Mouse (Mus musculus): ENCODE results near the gene U2af1l4. TPM values are rescaled to one million over a fixed set of nuclear protein-coding genes. Genes with fewer than 3 reads are reported as not detected.

Gene U2af1l4
- polyA plus RNA-seq, 1 experiment from 2014 or later = 85.6 TPM

Small RNA genes lying within 50 kb of the gene (microRNA-seq; reads per million reads assigned to microRNA genes)
- gene Gm38670 (2.0 reads per million, percentile 3 among the genes with 10 or more reads in this experiment), gene Mir3569 (not detected)

Other genes with a start within 250 kb of the U2af1l4 start
- 18.3 and 20.2 TPM in 2 replicates for gene Syne4, start 248.5 kb upstream of the U2af1l4 start, polyA plus RNA-seq (2015; fragmentation: Nextera tagmentation; extraction: Ambion mirVana)
- 2.5 and 3.3 TPM in 2 replicates for gene E130208F15Rik, start 241.6 kb upstream of the U2af1l4 start, polyA plus RNA-seq (2015; fragmentation: Nextera tagmentation; extraction: Ambion mirVana)
- gene Sdhaf1, start 239.4 kb upstream of the U2af1l4 start, polyA plus RNA-seq (2015; fragmentation: Nextera tagmentation; extraction: Ambion mirVana) = 14.6 and 15.1 TPM in 2 replicates
- 1.9 TPM in 2 replicates for gene Lrfn3, start 200.5 kb upstream of the U2af1l4 start, polyA plus RNA-seq (2015; fragmentation: Nextera tagmentation; extraction: Ambion mirVana)
- 27.8 and 28.7 TPM in 2 replicates for gene Tyrobp, start 149.5 kb upstream of the U2af1l4 start, polyA plus RNA-seq (2015; fragmentation: Nextera tagmentation; extraction: Ambion mirVana)
- 0.66 and 0.90 TPM in 2 replicates for gene Hcst, start 143.4 kb upstream of the U2af1l4 start, polyA plus RNA-seq (2015; fragmentation: Nextera tagmentation; extraction: Ambion mirVana)
- gene Nfkbid, start 141.6 kb upstream of the U2af1l4 start, polyA plus RNA-seq (2015; fragmentation: Nextera tagmentation; extraction: Ambion mirVana) = 1.2 and 1.4 TPM in 2 replicates
- gene Aplp1, start 117.8 kb upstream of the U2af1l4 start, polyA plus RNA-seq (2015; fragmentation: Nextera tagmentation; extraction: Ambion mirVana) = 26.8 and 29.5 TPM in 2 replicates
- gene Kirrel2, start 105.6 kb upstream of the U2af1l4 start, polyA plus RNA-seq (2015; fragmentation: Nextera tagmentation; extraction: Ambion mirVana) = 0.45 and 0.49 TPM in 2 replicates
- 0.12 TPM in 1 of 2 replicates, not detected in the other for gene Nphs1, start 105.0 kb upstream of the U2af1l4 start, polyA plus RNA-seq (2015; fragmentation: Nextera tagmentation; extraction: Ambion mirVana)
- 0.13 and 1.0 TPM in 2 replicates for gene Prodh2, start 69.7 kb upstream of the U2af1l4 start, polyA plus RNA-seq (2015; fragmentation: Nextera tagmentation; extraction: Ambion mirVana)
- 8.0 and 9.3 TPM in 2 replicates for gene Arhgap33, start 28.2 kb upstream of the U2af1l4 start, polyA plus RNA-seq (2015; fragmentation: Nextera tagmentation; extraction: Ambion mirVana)
- 76.6 and 86.4 TPM in 2 replicates for gene Hspb6, start 11.1 kb upstream of the U2af1l4 start, polyA plus RNA-seq (2015; fragmentation: Nextera tagmentation; extraction: Ambion mirVana)
- gene Proser3, start 11.0 kb upstream of the U2af1l4 start, polyA plus RNA-seq (2015; fragmentation: Nextera tagmentation; extraction: Ambion mirVana) = 8.7 and 9.6 TPM in 2 replicates
- 31.0 and 36.9 TPM in 2 replicates for gene Lin37, start 3.5 kb upstream of the U2af1l4 start, polyA plus RNA-seq (2015; fragmentation: Nextera tagmentation; extraction: Ambion mirVana)
- gene Gm49396, start within 50 bp of the U2af1l4 start, polyA plus RNA-seq (2015; fragmentation: Nextera tagmentation; extraction: Ambion mirVana) = 7.4 and 8.4 TPM in 2 replicates
- 114 and 116 TPM in 2 replicates for gene Psenen, start 326 bp downstream of the U2af1l4 start, polyA plus RNA-seq (2015; fragmentation: Nextera tagmentation; extraction: Ambion mirVana)
- gene Igflr1, start 2.1 kb downstream of the U2af1l4 start, polyA plus RNA-seq (2015; fragmentation: Nextera tagmentation; extraction: Ambion mirVana) = 3.5 and 3.6 TPM in 2 replicates
- 4.4 and 5.7 TPM in 2 replicates for gene Kmt2b, start 25.4 kb downstream of the U2af1l4 start, polyA plus RNA-seq (2015; fragmentation: Nextera tagmentation; extraction: Ambion mirVana)
- 0.13 and 0.19 TPM in 2 replicates for gene Zbtb32, start 35.6 kb downstream of the U2af1l4 start, polyA plus RNA-seq (2015; fragmentation: Nextera tagmentation; extraction: Ambion mirVana)
- gene Upk1a, start 49.5 kb downstream of the U2af1l4 start, polyA plus RNA-seq (2015; fragmentation: Nextera tagmentation; extraction: Ambion mirVana) = 0.33 and 0.37 TPM in 2 replicates
- 1,963 and 2,109 TPM in 2 replicates for gene Cox6b1, start 62.9 kb downstream of the U2af1l4 start, polyA plus RNA-seq (2015; fragmentation: Nextera tagmentation; extraction: Ambion mirVana)
- 0.33 and 0.37 TPM in 2 replicates for gene Etv2, start 72.6 kb downstream of the U2af1l4 start, polyA plus RNA-seq (2015; fragmentation: Nextera tagmentation; extraction: Ambion mirVana)
- gene Rbm42, start 87.0 kb downstream of the U2af1l4 start, polyA plus RNA-seq (2015; fragmentation: Nextera tagmentation; extraction: Ambion mirVana) = 79.5 and 88.4 TPM in 2 replicates
- gene Haus5, start 101.7 kb downstream of the U2af1l4 start, polyA plus RNA-seq (2015; fragmentation: Nextera tagmentation; extraction: Ambion mirVana) = 30.1 and 32.3 TPM in 2 replicates
- gene Pmis2, start 108.3 kb downstream of the U2af1l4 start, polyA plus RNA-seq (2015; fragmentation: Nextera tagmentation; extraction: Ambion mirVana) = not detected in 2 replicates
- 1.9 TPM in 2 replicates for gene 2200002J24Rik, start 135.6 kb downstream of the U2af1l4 start, polyA plus RNA-seq (2015; fragmentation: Nextera tagmentation; extraction: Ambion mirVana)
- gene Atp4a, start 148.9 kb downstream of the U2af1l4 start, polyA plus RNA-seq (2015; fragmentation: Nextera tagmentation; extraction: Ambion mirVana) = 0.46 and 1.0 TPM in 2 replicates
- 165 and 182 TPM in 2 replicates for gene Tmem147, start 166.2 kb downstream of the U2af1l4 start, polyA plus RNA-seq (2015; fragmentation: Nextera tagmentation; extraction: Ambion mirVana)
- gene Gapdhs, start 180.4 kb downstream of the U2af1l4 start, polyA plus RNA-seq (2015; fragmentation: Nextera tagmentation; extraction: Ambion mirVana) = 0.20 and 0.64 TPM in 2 replicates
- gene Sbsn, start 188.2 kb downstream of the U2af1l4 start, polyA plus RNA-seq (2015; fragmentation: Nextera tagmentation; extraction: Ambion mirVana) = 0.47 and 0.68 TPM in 2 replicates
- gene Dmkn, start 200.5 kb downstream of the U2af1l4 start, polyA plus RNA-seq (2015; fragmentation: Nextera tagmentation; extraction: Ambion mirVana) = 0.71 and 1.2 TPM in 2 replicates
- gene Krtdap, start 224.6 kb downstream of the U2af1l4 start, polyA plus RNA-seq (2015; fragmentation: Nextera tagmentation; extraction: Ambion mirVana) = 0.41 and 0.53 TPM in 2 replicates